Mouse (Mus musculus) frontal cortex, postnatal 14 days (tissue): ENCODE measurements around the gene Fam219a.

Experiments
- DNase-seq, 2 experiments: peaks; one replicate each; pipeline ENCODE4 v3.0.0; 2022; ENCODE audit warnings: low spot score in 2 of 2

Fam219a gene

GRCm38 (mm10) chr4:41553116-41553515 is 16.2 kb downstream of the Fam219a start:
- DNase-seq = no peak

- DNase-seq = peak; percentile 56 to 71
Measured at GRCm38 (mm10) chr4:41552529-41552928, 16.8 kb downstream of the Fam219a start.

GRCm38 (mm10) chr4:41547086-41547485 is 22.3 kb downstream of the Fam219a start:
- DNase-seq = no peak

GRCm38 (mm10) chr4:41545985-41546384 is 23.4 kb downstream of the Fam219a start:
- DNase-seq = no peak

- DNase-seq = no peak
Measured at GRCm38 (mm10) chr4:41542136-41542535, 27.2 kb downstream of the Fam219a start.

- DNase-seq = no peak
Measured at GRCm38 (mm10) chr4:41534866-41535265, 34.5 kb downstream of the Fam219a start.

GRCm38 (mm10) chr4:41532420-41532819 is 36.9 kb downstream of the Fam219a start:
- no peak for DNase-seq

- no peak for DNase-seq
Measured at GRCm38 (mm10) chr4:41527996-41528395, 41.3 kb downstream of the Fam219a start.

- no peak for DNase-seq
Measured at GRCm38 (mm10) chr4:41527076-41527475, 42.3 kb downstream of the Fam219a start.

- DNase-seq = no peak
Measured at GRCm38 (mm10) chr4:41526553-41526952, 42.8 kb downstream of the Fam219a start.

- DNase-seq = no peak
Measured at GRCm38 (mm10) chr4:41524829-41525228, 44.5 kb downstream of the Fam219a start.

- DNase-seq = no peak
Measured at GRCm38 (mm10) chr4:41523839-41524238, 45.5 kb downstream of the Fam219a start.

- no peak for DNase-seq
Measured at GRCm38 (mm10) chr4:41522788-41523187, 46.5 kb downstream of the Fam219a start.

- DNase-seq = no peak
Measured at GRCm38 (mm10) chr4:41522136-41522535, 47.2 kb downstream of the Fam219a start.

GRCm38 (mm10) chr4:41520641-41521040 is 48.7 kb downstream of the Fam219a start:
- DNase-seq = no peak

GRCm38 (mm10) chr4:41519195-41519594 is 50.1 kb downstream of the Fam219a start:
- no peak for DNase-seq

GRCm38 (mm10) chr4:41518349-41518748 is 51.0 kb downstream of the Fam219a start:
- DNase-seq = no peak

- no peak for DNase-seq
Measured at GRCm38 (mm10) chr4:41517233-41517632, 52.1 kb downstream of the Fam219a start, which contains the start of gene 1110017D15Rik. Gene 1110017D15Rik, minus strand, starts transcription at chr4:41517333.

- no peak for DNase-seq
Measured at GRCm38 (mm10) chr4:41513714-41514113, 55.6 kb downstream of the Fam219a start.

GRCm38 (mm10) chr4:41513309-41513708 is 56.0 kb downstream of the Fam219a start:
- no peak for DNase-seq

GRCm38 (mm10) chr4:41507998-41508397 is 61.3 kb downstream of the Fam219a start:
- DNase-seq = no peak

GRCm38 (mm10) chr4:41507326-41507924 is 61.9 kb downstream of the Fam219a start:
- no peak for DNase-seq

GRCm38 (mm10) chr4:41506906-41507305 is 62.4 kb downstream of the Fam219a start:
- peak; percentile 73 to 81 for DNase-seq

GRCm38 (mm10) chr4:41506156-41506555 is 63.2 kb downstream of the Fam219a start:
- no peak for DNase-seq
